Mouse (Mus musculus): ENCODE measurements around the gene Diaph2. TPM values are rescaled to one million over a fixed set of nuclear protein-coding genes. Genes with fewer than 3 reads are reported as not detected.
A peak's percentile ranks its signal among the peaks of the same experiment; 100 is the strongest.
"Not testable (repeated sequence)": the region's sequence is repeated elsewhere in the genome, so short reads cannot be mapped to it uniquely, and the experiment has no call there.

Gene Diaph2
- polyA plus RNA-seq, 1 experiment from 2014 or later, result 6.1 TPM

GRCm38 (mm10) chrX:129925806-129926205 is 176.3 kb downstream of the Diaph2 start:
- Histone ChIP-seq H3K4me3 (no peak overlapping the region), H3K27me3 (no peaks in the 10 kb centered on the region), H3K4me2 (no peak overlapping the region), H3K9ac (no peak overlapping the region), H3K27ac (no peak overlapping the region), H3K36me3 (ENCODE audit: poor library complexity, severe bottlenecking) (no peaks in the 10 kb centered on the region), H3K4me1 (no peaks in the 10 kb centered on the region), H3K9me3 (replicated peaks) (no peaks in the 10 kb centered on the region)
- 88% methylated on average over 2 of the region's 2 CpGs for WGBS
- no peak for ATAC-seq

GRCm38 (mm10) chrX:129974816-129975215 is 225.3 kb downstream of the Diaph2 start:
- 41% methylated on average over 4 of the region's 4 CpGs for WGBS
- no peaks in the 10 kb centered on the region for H3K27me3 ChIP-seq

GRCm38 (mm10) chrX:130008210-130008609 is 258.7 kb downstream of the Diaph2 start:
- ATAC-seq, result no peak
- no peaks in the 10 kb centered on the region for H3K36me3 ChIP-seq (ENCODE audit: poor library complexity, severe bottlenecking)
- no peaks in the 10 kb centered on the region for H3K4me1 ChIP-seq
- no peak overlapping the region for H3K27ac ChIP-seq
- no peak overlapping the region for H3K4me2 ChIP-seq
- H3K27me3 ChIP-seq, result no peaks in the 10 kb centered on the region
- no peak overlapping the region for H3K9ac ChIP-seq
- H3K4me3 ChIP-seq, result no peak overlapping the region
- H3K9me3 ChIP-seq (replicated peaks), result no peaks in the 10 kb centered on the region

More at GRCm38 (mm10) chrX:129974816-129975215, 225.3 kb downstream of the Diaph2 start:
- Histone ChIP-seq H3K4me1 (no peaks in the 10 kb centered on the region), H3K4me3 (no peak overlapping the region), H3K4me2 (no peak overlapping the region), H3K27ac (no peak overlapping the region), H3K9ac (no peak overlapping the region), H3K9me3 (replicated peaks) (no peaks in the 10 kb centered on the region), H3K36me3 (ENCODE audit: poor library complexity, severe bottlenecking) (no peaks in the 10 kb centered on the region)
- no peak for ATAC-seq

GRCm38 (mm10) chrX:130019735-130020134 is 270.2 kb downstream of the Diaph2 start:
- Histone ChIP-seq H3K9ac (no peak overlapping the region), H3K36me3 (ENCODE audit: poor library complexity, severe bottlenecking) (no peaks in the 10 kb centered on the region), H3K4me3 (no peak overlapping the region), H3K4me1 (no peaks in the 10 kb centered on the region), H3K9me3 (replicated peaks) (no peaks in the 10 kb centered on the region), H3K27me3 (no peaks in the 10 kb centered on the region), H3K4me2 (no peak overlapping the region), H3K27ac (no peak overlapping the region)
- ATAC-seq, result no peak
- 81% methylated on average over 1 of the region's 1 CpGs for WGBS

GRCm38 (mm10) chrX:130044525-130044924 is 295.0 kb downstream of the Diaph2 start:
- Histone ChIP-seq H3K27me3 (no peaks in the 10 kb centered on the region), H3K4me2 (no peak overlapping the region), H3K27ac (no peak overlapping the region), H3K9ac (no peak overlapping the region), H3K4me3 (no peak overlapping the region), H3K36me3 (ENCODE audit: poor library complexity, severe bottlenecking) (no peaks in the 10 kb centered on the region), H3K9me3 (replicated peaks) (no peaks in the 10 kb centered on the region), H3K4me1 (no peaks in the 10 kb centered on the region)
- 59% methylated on average over 1 of the region's 1 CpGs for WGBS
- no peak for ATAC-seq

- no peak overlapping the region for H3K27ac ChIP-seq
Measured at GRCm38 (mm10) chrX:130149216-130149615, 399.7 kb downstream of the Diaph2 start.

GRCm38 (mm10) chrX:130152164-130152563 is 402.6 kb downstream of the Diaph2 start:
- Histone ChIP-seq H3K27ac (no peak overlapping the region), H3K9me3 (replicated peaks) (no peaks in the 10 kb centered on the region), H3K9ac (no peak overlapping the region), H3K36me3 (ENCODE audit: poor library complexity, severe bottlenecking) (no peaks in the 10 kb centered on the region), H3K4me1 (no peaks in the 10 kb centered on the region), H3K4me3 (no peak overlapping the region), H3K27me3 (no peaks in the 10 kb centered on the region), H3K4me2 (no peak overlapping the region)
- no peak for ATAC-seq
- WGBS, result 93% methylated on average over 1 of the region's 1 CpGs

More at GRCm38 (mm10) chrX:130149216-130149615, 399.7 kb downstream of the Diaph2 start:
- no peaks in the 10 kb centered on the region for H3K4me1 ChIP-seq
- no peak overlapping the region for H3K4me2 ChIP-seq
- H3K27me3 ChIP-seq, result no peaks in the 10 kb centered on the region
- no peak overlapping the region for H3K4me3 ChIP-seq
- no peak overlapping the region for H3K9ac ChIP-seq
- H3K36me3 ChIP-seq (ENCODE audit: poor library complexity, severe bottlenecking), result no peaks in the 10 kb centered on the region
- H3K9me3 ChIP-seq (replicated peaks), result no peaks in the 10 kb centered on the region
- ATAC-seq, result no peak

- Histone ChIP-seq H3K27ac (no peak overlapping the region), H3K36me3 (ENCODE audit: poor library complexity, severe bottlenecking) (no peaks in the 10 kb centered on the region)
- WGBS, result 86% methylated on average over 2 of the region's 2 CpGs
Measured at GRCm38 (mm10) chrX:130173126-130173525, 423.6 kb downstream of the Diaph2 start.

GRCm38 (mm10) chrX:130187891-130188290 is 438.3 kb downstream of the Diaph2 start:
- no peak overlapping the region for H3K27ac ChIP-seq
- H3K36me3 ChIP-seq (ENCODE audit: poor library complexity, severe bottlenecking), result no peaks in the 10 kb centered on the region
- 40% methylated on average over 1 of the region's 1 CpGs for WGBS
- no peaks in the 10 kb centered on the region for H3K9me3 ChIP-seq (replicated peaks)
- no peaks in the 10 kb centered on the region for H3K4me1 ChIP-seq
- H3K4me2 ChIP-seq, result no peak overlapping the region
- no peak for ATAC-seq
- H3K4me3 ChIP-seq, result no peak overlapping the region
- H3K27me3 ChIP-seq, result no peaks in the 10 kb centered on the region
- no peak overlapping the region for H3K9ac ChIP-seq

More at GRCm38 (mm10) chrX:130173126-130173525, 423.6 kb downstream of the Diaph2 start:
- Histone ChIP-seq H3K4me1 (no peaks in the 10 kb centered on the region), H3K27me3 (no peaks in the 10 kb centered on the region), H3K4me2 (no peak overlapping the region), H3K9ac (no peak overlapping the region), H3K4me3 (no peak overlapping the region), H3K9me3 (replicated peaks) (no peaks in the 10 kb centered on the region)
- no peak for ATAC-seq

GRCm38 (mm10) chrX:130188449-130188848 is 438.9 kb downstream of the Diaph2 start:
- H3K27me3 ChIP-seq, result no peaks in the 10 kb centered on the region
- H3K36me3 ChIP-seq (ENCODE audit: poor library complexity, severe bottlenecking), result no peaks in the 10 kb centered on the region
- no peaks in the 10 kb centered on the region for H3K4me1 ChIP-seq
- no peak overlapping the region for H3K4me2 ChIP-seq
- no peak overlapping the region for H3K9ac ChIP-seq
- no peak overlapping the region for H3K27ac ChIP-seq
- no peak overlapping the region for H3K4me3 ChIP-seq
- H3K9me3 ChIP-seq (replicated peaks), result no peaks in the 10 kb centered on the region
- WGBS, result 50% methylated on average over 2 of the region's 2 CpGs
- no peak for ATAC-seq

GRCm38 (mm10) chrX:130189250-130189649 is 439.7 kb downstream of the Diaph2 start:
- no peak overlapping the region for H3K27ac ChIP-seq
- no peaks in the 10 kb centered on the region for H3K4me1 ChIP-seq
- no peaks in the 10 kb centered on the region for H3K27me3 ChIP-seq
- H3K4me3 ChIP-seq, result no peak overlapping the region
- H3K4me2 ChIP-seq, result no peak overlapping the region
- ATAC-seq, result peak; percentile 75
- no peaks in the 10 kb centered on the region for H3K9me3 ChIP-seq (replicated peaks)
- H3K36me3 ChIP-seq (ENCODE audit: poor library complexity, severe bottlenecking), result no peaks in the 10 kb centered on the region
- H3K9ac ChIP-seq, result no peak overlapping the region

- ATAC-seq, H3K4me1 ChIP-seq: not testable (repeated sequence)
Measured at GRCm38 (mm10) chrX:130197412-130197811, 447.9 kb downstream of the Diaph2 start.

GRCm38 (mm10) chrX:130205243-130205642 is 455.7 kb downstream of the Diaph2 start:
- no peak overlapping the region for H3K4me3 ChIP-seq
- no peaks in the 10 kb centered on the region for H3K27me3 ChIP-seq
- H3K4me1 ChIP-seq, result no peaks in the 10 kb centered on the region
- H3K4me2 ChIP-seq, result no peak overlapping the region
- no peaks in the 10 kb centered on the region for H3K36me3 ChIP-seq (ENCODE audit: poor library complexity, severe bottlenecking)
- ATAC-seq, result no peak
- no peak overlapping the region for H3K27ac ChIP-seq
- no peak overlapping the region for H3K9ac ChIP-seq
- H3K9me3 ChIP-seq (replicated peaks), result no peaks in the 10 kb centered on the region
- WGBS, result 65% methylated on average over 2 of the region's 2 CpGs

More at GRCm38 (mm10) chrX:130197412-130197811, 447.9 kb downstream of the Diaph2 start:
- H3K27ac ChIP-seq; H3K9ac ChIP-seq; H3K36me3 ChIP-seq (ENCODE audit: poor library complexity, severe bottlenecking); H3K4me3 ChIP-seq; H3K9me3 ChIP-seq (replicated peaks); H3K27me3 ChIP-seq; H3K4me2 ChIP-seq: not testable (repeated sequence)
- 89% methylated on average over 3 of the region's 3 CpGs for WGBS

Measured in forebrain, embryonic 13.5 days (tissue).